Mouse (Mus musculus) testis, postnatal 14 days (tissue): ENCODE results near the gene Yjefn3.
"Not testable (repeated sequence)": the region's sequence is repeated elsewhere in the genome, so short reads cannot be mapped to it uniquely, and the experiment has no call there.

Experiments
- DNase-seq: peaks from one replicate; pipeline ENCODE4 v3.0.0; 2021; ENCODE audit warnings: low spot score

The Yjefn3 gene

GRCm38 (mm10) chr8:69902163-69903062, at the start of gene Yjefn3, which contains the start of the genes Tssk6 and Ndufa13:
Gene Yjefn3, minus strand, starts transcription at chr8:69902712.
Gene Tssk6, plus strand, starts transcription at chr8:69902184.
Gene Ndufa13, minus strand, starts transcription at chr8:69902558.
- DNase-seq = peak; percentile 58

- no peak for DNase-seq
These were observed 47.8 kb upstream of the Yjefn3 start for GRCm38 (mm10) chr8:69950300-69950699.

GRCm38 (mm10) chr8:69942495-69942894, 40.0 kb upstream of the Yjefn3 start:
- DNase-seq = not testable (repeated sequence)

- no peak for DNase-seq
These were observed 37.9 kb upstream of the Yjefn3 start for GRCm38 (mm10) chr8:69940386-69940785.

- no peak for DNase-seq
These were observed 37.1 kb upstream of the Yjefn3 start for GRCm38 (mm10) chr8:69939633-69940032.

GRCm38 (mm10) chr8:69938245-69938982, 35.9 kb upstream of the Yjefn3 start:
- peak; percentile 40 for DNase-seq

GRCm38 (mm10) chr8:69937466-69937865, 35.0 kb upstream of the Yjefn3 start:
- DNase-seq = no peak

GRCm38 (mm10) chr8:69936050-69936794, 33.7 kb upstream of the Yjefn3 start:
- no peak for DNase-seq

GRCm38 (mm10) chr8:69935431-69935830, 32.9 kb upstream of the Yjefn3 start:
- DNase-seq = no peak

GRCm38 (mm10) chr8:69934582-69934981, 32.1 kb upstream of the Yjefn3 start:
- DNase-seq = no peak

- no peak for DNase-seq
These were observed 31.3 kb upstream of the Yjefn3 start for GRCm38 (mm10) chr8:69933811-69934210.

GRCm38 (mm10) chr8:69926901-69927300, 24.4 kb upstream of the Yjefn3 start:
- DNase-seq = no peak

GRCm38 (mm10) chr8:69923986-69924385, 21.5 kb upstream of the Yjefn3 start:
- DNase-seq = no peak

- DNase-seq = no peak
These were observed 18.6 kb upstream of the Yjefn3 start for GRCm38 (mm10) chr8:69921141-69921540.

GRCm38 (mm10) chr8:69919876-69920662, 17.6 kb upstream of the Yjefn3 start:
- no peak for DNase-seq

- peak; percentile 50 for DNase-seq
These were observed 16.5 kb upstream of the Yjefn3 start for GRCm38 (mm10) chr8:69919010-69919409.

- DNase-seq = no peak
These were observed 16.0 kb upstream of the Yjefn3 start for GRCm38 (mm10) chr8:69918506-69918905.

- no peak for DNase-seq
These were observed 13.2 kb upstream of the Yjefn3 start for GRCm38 (mm10) chr8:69915748-69916147.

GRCm38 (mm10) chr8:69914526-69914925, 12.0 kb upstream of the Yjefn3 start:
- no peak for DNase-seq

- no peak for DNase-seq
These were observed 10.1 kb upstream of the Yjefn3 start for GRCm38 (mm10) chr8:69912478-69913074.

- no peak for DNase-seq
These were observed 9.4 kb upstream of the Yjefn3 start for GRCm38 (mm10) chr8:69911917-69912316.
